Mouse (Mus musculus) left cerebral cortex, adult 9 months (tissue): ENCODE measurements around the gene Cfap61.
A peak's percentile ranks its signal among the peaks of the same experiment; 100 is the strongest.

Experiments used
- DNase-seq, 2 experiments: peaks; one replicate each; pipeline ENCODE4 v3.0.0; 2022; ENCODE audit warnings: low spot score in 2 of 2

Gene Cfap61

DNA sequence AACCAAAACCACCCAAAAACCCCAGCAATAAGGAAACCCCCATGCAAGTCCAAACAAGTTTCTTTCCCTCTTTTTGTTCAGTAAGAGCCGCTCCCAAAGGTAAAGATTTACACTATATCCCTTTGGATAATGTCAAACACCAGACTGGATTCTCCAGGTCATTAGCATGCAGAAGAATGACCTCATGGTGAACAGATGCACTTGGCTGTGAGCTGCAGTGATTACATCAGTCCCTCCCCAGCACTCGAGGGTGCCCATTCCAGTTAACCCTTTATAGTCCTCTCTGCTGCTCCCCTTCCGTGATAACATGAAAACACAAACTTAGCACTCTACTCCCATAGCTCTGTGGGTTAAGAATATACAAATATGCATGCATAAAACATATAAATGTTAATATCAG is 322.5 kb downstream of the Cfap61 start:
- no peak for DNase-seq

DNA sequence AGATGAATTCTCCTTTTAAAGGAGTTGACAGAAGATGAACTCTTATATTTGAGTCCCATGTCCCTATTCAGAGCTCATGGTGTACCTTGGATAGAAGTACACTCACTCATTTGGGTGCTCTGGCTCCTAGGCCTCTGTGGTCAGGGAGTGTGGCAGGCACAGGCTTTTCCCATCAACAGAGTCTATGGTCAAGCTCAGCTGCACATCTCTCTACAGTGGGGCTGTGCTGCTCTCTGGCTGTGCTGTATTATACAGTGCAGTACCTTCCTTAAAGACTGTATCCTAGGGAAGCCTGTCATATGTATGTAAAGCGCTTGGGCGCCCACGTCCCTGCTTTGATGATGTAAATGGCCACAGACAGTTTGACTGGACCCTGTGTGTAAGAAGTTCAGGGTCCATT is 323.0 kb downstream of the Cfap61 start:
- DNase-seq: no peak

DNA sequence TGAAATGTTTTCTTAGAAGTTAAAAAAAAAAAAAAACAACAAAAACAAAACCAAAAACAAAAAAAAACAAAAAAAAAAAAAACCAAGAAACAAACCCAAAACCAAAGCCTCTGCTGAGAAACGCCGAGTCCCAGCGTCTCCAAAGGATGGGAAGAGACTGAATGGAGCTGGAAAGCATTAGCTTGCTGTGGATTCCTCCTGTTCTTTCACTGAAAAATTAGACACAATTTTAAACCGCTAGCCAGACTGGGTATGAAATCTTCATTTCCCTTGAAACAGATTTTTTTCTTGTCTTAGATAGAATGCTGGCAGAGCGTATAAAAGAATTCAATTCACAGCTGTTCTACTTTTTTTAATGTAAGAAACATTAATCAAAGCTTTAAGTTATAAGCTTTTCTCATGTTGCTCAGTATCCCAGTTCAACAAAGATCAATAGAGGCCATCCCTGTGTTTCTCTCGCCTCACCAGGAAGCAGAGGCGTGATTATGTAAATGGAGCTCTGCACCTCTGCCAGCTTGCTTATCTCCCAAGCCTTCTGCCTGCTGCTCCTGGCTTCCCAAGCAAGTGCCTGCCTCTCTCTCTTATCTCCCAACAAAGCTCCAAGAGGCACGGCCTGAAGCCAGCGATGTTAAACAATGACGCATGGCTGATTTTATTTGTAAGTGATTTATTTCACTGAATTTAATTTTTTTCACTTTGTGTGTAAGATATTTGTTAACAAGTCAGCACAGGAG is 324.3 kb downstream of the Cfap61 start:
- peak; percentile 55 to 57 for DNase-seq

DNA sequence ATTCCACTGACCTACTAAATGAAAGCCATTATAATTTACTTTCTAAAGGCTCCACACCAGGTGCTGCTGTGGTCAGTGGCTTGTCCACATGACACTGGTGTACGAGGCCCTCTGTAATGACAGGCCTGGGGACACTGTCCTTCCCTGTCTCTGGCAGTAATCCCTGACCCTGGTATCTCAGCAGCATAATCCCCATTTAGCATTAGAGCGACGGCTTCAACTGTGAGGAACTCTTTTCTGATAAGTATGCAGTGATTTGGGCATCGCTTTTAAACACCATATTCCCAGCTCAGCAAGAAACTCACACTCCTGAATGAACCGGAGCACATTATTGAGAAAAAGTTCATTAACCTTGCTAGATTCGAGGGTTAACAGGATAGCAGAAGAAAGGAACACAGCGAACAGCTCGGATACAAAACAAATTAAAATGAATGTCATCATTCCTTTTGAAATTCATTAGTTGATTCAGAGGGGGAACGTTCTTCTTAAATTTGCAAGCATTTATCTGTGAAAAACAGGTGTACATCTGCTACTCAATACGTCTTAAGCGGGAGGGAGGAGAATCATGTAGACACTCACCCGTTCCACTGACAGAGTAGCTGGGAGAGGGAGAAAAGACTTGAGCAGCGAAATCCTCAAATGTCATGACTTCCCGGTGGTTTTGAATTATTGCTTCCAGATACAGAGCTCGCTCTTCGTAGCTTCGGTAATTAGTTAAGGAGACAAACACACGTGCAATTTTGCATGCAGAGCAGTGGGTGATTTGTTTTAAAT is 325.4 kb downstream of the Cfap61 start:
- no peak for DNase-seq

DNA sequence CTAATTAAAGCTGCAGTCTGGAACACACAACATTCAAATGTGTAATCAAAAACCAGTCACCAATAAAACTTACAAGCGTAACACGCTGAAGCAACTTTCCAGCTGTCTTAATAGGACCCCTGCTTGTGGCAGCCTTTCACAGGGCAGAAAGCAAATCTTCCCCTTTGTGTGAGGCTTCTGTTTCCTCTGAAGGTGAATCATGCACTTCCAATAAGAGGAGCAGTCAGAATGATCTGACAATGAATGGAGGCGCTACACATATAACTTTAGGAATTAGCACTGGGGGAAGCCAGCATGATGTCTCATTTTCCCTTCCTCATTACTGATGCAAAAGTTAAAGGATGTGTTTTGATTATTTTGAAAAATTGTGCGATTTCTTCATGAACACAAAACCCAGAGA is 326.6 kb downstream of the Cfap61 start:
- DNase-seq: no peak

DNA sequence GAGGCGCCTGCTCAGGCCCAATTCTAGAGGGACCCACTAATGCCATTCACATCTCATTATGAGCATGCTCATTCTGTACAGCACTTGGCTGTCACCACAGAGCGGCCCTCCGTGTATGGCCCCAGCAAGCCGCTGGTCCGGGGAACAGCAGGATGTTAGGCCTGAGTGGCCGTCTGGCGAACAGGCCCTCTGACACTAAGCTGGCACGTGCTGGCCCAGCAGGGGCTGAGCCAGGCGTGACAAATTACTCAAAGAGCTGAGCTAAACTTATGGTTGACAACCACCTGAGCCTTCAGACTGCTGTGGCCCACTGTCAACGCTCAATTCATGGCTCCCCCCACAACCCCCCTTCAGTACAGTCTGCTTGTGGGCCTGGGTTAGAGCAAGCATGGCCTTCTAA is 327.6 kb downstream of the Cfap61 start:
- DNase-seq: no peak

DNA sequence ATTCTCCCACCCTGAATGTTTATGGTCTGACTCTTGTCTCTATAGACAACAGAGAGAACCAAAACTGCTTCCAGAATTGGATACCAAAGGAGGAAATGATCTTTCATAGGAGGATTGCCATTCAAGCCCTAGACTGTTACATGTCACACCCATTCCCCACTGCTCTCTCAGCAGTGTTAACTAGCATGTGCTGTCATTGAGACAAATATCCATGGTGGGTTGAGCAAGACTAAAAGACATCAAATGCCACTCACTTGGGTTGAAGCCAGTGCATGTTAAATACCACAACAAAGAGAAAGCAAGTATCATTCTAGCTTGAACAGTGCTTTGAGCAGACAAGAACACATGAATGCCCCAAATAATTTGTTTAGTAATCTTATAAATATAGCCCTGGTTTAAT is 328.4 kb downstream of the Cfap61 start:
- DNase-seq: no peak
